Mouse (Mus musculus): ENCODE measurements at regions not wholly inside any gene's neighbourhood (a gene's known extent, or its start where the extent isn't known, plus 50 kb on each side); places are given as distances from the start of the nearest gene placed in this dataset.

GRCm38 (mm10) chr3:21962921-21963732 lies 113.3 kb upstream of the Tbl1xr1 start:
- no peak for TF ChIP-seq POLR2A (IDR thresholded peaks at IDR 0.05; ENCODE audit: insufficient read depth, low read depth, low read length)
- TF ChIP-seq CTCF (IDR thresholded peaks at IDR 0.05; ENCODE audit: insufficient read depth, low read depth, low read length): no peak
